Mouse (Mus musculus): ENCODE results near the gene Cox4i1. TPM values are rescaled to one million over a fixed set of nuclear protein-coding genes. Genes with fewer than 3 reads are reported as not detected.

Gene Cox4i1
- total and polyA plus RNA-seq, 2 experiments from 2014 or later = 436 to 1,351 TPM

- no peak for DNase-seq
- Histone ChIP-seq H3K36me3 (ENCODE audit: insufficient read depth) (no peaks in the 10 kb centered on the region), H3K4me3 (ENCODE audit: low read depth, low read length) (no peak overlapping the region), H3K4me1 (ENCODE audit: insufficient read depth) (no peaks in the 10 kb centered on the region), H3K27me3 (ENCODE audit: insufficient read depth, low read length) (no peaks in the 10 kb centered on the region), H3K9ac (no peak overlapping the region), H3K4me2 (ENCODE audit: low read depth) (no peak overlapping the region), H3K27ac (ENCODE audit: low read depth, low read length) (no peak overlapping the region), H3K9me3 (ENCODE audit: low read length) (no peaks in the 10 kb centered on the region)
- ATAC-seq = no peak
- TF ChIP-seq CTCF (IDR thresholded peaks at IDR 0.05; ENCODE audit: low read depth) = no peak
- WGBS = 54% methylated on average over 5 of the region's 5 CpGs
These were observed 16.1 kb downstream of the Cox4i1 start for GRCm38 (mm10) chr8:120684082-120684481.

DNA sequence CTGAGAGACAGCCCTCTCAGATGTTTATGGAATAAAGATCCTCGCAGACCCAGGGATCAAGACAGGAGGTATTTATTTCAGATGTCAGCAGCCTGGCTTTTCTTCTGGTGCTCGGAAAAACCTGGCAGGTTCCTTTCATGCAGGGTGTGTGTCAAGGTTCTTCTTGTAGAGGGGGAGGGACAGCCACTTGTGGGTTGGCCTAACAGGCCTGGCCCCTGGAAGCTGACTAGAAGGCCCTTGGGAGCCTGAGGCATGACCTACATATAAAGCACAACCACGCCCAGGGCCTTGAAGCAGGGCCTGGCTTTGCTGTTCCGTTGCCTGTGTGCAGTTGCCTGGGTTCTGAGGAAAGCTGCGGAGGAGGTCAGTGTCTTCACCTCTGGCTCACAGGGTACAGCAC lies 17.1 kb downstream of the Cox4i1 start:
- Histone ChIP-seq H3K4me1 (ENCODE audit: insufficient read depth) (no peaks in the 10 kb centered on the region), H3K4me3 (ENCODE audit: low read depth, low read length) (no peak overlapping the region), H3K36me3 (ENCODE audit: insufficient read depth) (no peaks in the 10 kb centered on the region), H3K4me2 (ENCODE audit: low read depth) (no peak overlapping the region), H3K9me3 (ENCODE audit: low read length) (no peaks in the 10 kb centered on the region), H3K27ac (ENCODE audit: low read depth, low read length) (no peak overlapping the region), H3K9ac (no peak overlapping the region), H3K27me3 (ENCODE audit: insufficient read depth, low read length) (no peaks in the 10 kb centered on the region)
- DNase-seq = no peak
- no peak for ATAC-seq
- WGBS = 77% methylated on average over 5 of the region's 5 CpGs
- TF ChIP-seq CTCF (IDR thresholded peaks at IDR 0.05; ENCODE audit: low read depth) = no peak

GRCm38 (mm10) chr8:120685591-120685990 lies 17.6 kb downstream of the Cox4i1 start:
- WGBS = 79% methylated on average over 8 of the region's 8 CpGs
- ATAC-seq = no peak

DNA sequence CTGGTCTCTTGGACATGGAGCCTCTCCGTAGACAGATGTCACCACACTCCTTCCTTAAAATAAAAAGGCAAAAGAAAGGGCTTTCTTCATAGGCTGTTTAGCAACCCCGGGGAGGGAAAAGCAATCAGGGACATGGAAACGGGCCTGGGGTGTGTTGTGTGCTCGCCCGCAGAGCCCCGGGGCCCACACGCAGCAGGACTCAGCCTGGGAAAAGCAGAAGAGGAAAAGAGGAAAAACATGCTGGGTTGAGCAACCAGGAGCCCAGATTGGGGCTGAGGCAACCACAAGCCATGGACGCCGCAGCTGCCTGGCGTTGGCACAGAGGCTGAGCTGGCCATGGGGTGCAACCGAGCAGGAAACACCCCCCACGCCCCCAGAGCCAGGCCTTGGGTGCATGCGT lies 18.0 kb downstream of the Cox4i1 start:
- Histone ChIP-seq H3K4me3 (ENCODE audit: low read depth, low read length) (no peak overlapping the region), H3K36me3 (ENCODE audit: insufficient read depth) (no peaks in the 10 kb centered on the region), H3K9ac (no peak overlapping the region), H3K9me3 (ENCODE audit: low read length) (no peaks in the 10 kb centered on the region), H3K27ac (ENCODE audit: low read depth, low read length) (no peak overlapping the region), H3K4me2 (ENCODE audit: low read depth) (no peak overlapping the region), H3K4me1 (ENCODE audit: insufficient read depth) (no peaks in the 10 kb centered on the region), H3K27me3 (ENCODE audit: insufficient read depth, low read length) (no peaks in the 10 kb centered on the region)
- TF ChIP-seq CTCF (IDR thresholded peaks at IDR 0.05; ENCODE audit: low read depth) = no peak
- WGBS = 81% methylated on average over 13 of the region's 13 CpGs
- no peak for ATAC-seq
- no peak for DNase-seq

More at GRCm38 (mm10) chr8:120685591-120685990, 17.6 kb downstream of the Cox4i1 start:
- Histone ChIP-seq H3K4me2 (ENCODE audit: low read depth) (no peak overlapping the region), H3K9me3 (ENCODE audit: low read length) (no peaks in the 10 kb centered on the region), H3K27ac (ENCODE audit: low read depth, low read length) (no peak overlapping the region), H3K4me3 (ENCODE audit: low read depth, low read length) (no peak overlapping the region), H3K27me3 (ENCODE audit: insufficient read depth, low read length) (no peaks in the 10 kb centered on the region), H3K9ac (no peak overlapping the region), H3K4me1 (ENCODE audit: insufficient read depth) (no peaks in the 10 kb centered on the region), H3K36me3 (ENCODE audit: insufficient read depth) (no peaks in the 10 kb centered on the region)
- TF ChIP-seq CTCF (IDR thresholded peaks at IDR 0.05; ENCODE audit: low read depth) = no peak
- no peak for DNase-seq

GRCm38 (mm10) chr8:120686576-120686975 lies 18.6 kb downstream of the Cox4i1 start:
- H3K27me3 ChIP-seq (ENCODE audit: insufficient read depth, low read length) = no peaks in the 10 kb centered on the region
- DNase-seq (no peak), ATAC-seq (no peak)
- no peak overlapping the region for H3K4me3 ChIP-seq (ENCODE audit: low read depth, low read length)
- no peak overlapping the region for H3K9ac ChIP-seq
- H3K9me3 ChIP-seq (ENCODE audit: low read length) = no peaks in the 10 kb centered on the region
- H3K36me3 ChIP-seq (ENCODE audit: insufficient read depth) = no peaks in the 10 kb centered on the region
- 88% methylated on average over 5 of the region's 5 CpGs for WGBS
- no peak overlapping the region for H3K4me2 ChIP-seq (ENCODE audit: low read depth)
- TF ChIP-seq CTCF (IDR thresholded peaks at IDR 0.05; ENCODE audit: low read depth) = no peak
- H3K27ac ChIP-seq (ENCODE audit: low read depth, low read length) = no peak overlapping the region
- H3K4me1 ChIP-seq (ENCODE audit: insufficient read depth) = no peaks in the 10 kb centered on the region

- no peak overlapping the region for H3K9ac ChIP-seq
- TF ChIP-seq CTCF (IDR thresholded peaks at IDR 0.05; ENCODE audit: low read depth) = no peak
- H3K36me3 ChIP-seq (ENCODE audit: insufficient read depth) = no peaks in the 10 kb centered on the region
- H3K27me3 ChIP-seq (ENCODE audit: insufficient read depth, low read length) = no peaks in the 10 kb centered on the region
- H3K27ac ChIP-seq (ENCODE audit: low read depth, low read length) = no peak overlapping the region
- H3K9me3 ChIP-seq (ENCODE audit: low read length) = no peaks in the 10 kb centered on the region
- no peak overlapping the region for H3K4me2 ChIP-seq (ENCODE audit: low read depth)
- WGBS = 78% methylated on average over 8 of the region's 8 CpGs
- H3K4me1 ChIP-seq (ENCODE audit: insufficient read depth) = no peaks in the 10 kb centered on the region
- no peak for ATAC-seq
- H3K4me3 ChIP-seq (ENCODE audit: low read depth, low read length) = no peak overlapping the region
- no peak for DNase-seq
These were observed 19.8 kb downstream of the Cox4i1 start for GRCm38 (mm10) chr8:120687786-120688185.

DNA sequence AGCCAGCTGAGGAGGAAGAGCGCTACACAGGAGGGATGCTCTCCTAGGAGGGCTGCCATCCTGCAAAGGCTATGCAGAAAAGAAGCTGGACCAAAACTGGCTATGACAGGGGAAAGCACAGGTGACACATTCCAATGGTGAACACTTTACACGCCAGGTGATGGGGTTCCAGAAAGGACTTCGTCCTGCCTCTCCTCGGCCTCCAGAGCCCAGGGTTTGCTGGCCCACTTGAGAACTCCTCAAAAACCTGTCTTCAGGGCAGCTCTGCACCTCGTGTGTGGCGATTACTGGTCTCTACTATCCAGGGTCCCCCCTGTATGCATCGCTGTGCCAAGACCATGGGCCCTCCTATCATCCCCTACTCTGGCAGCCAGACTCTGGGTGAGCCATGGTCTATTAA lies 20.5 kb downstream of the Cox4i1 start:
- no peak overlapping the region for H3K27ac ChIP-seq (ENCODE audit: low read depth, low read length)
- WGBS = 83% methylated on average over 7 of the region's 7 CpGs
- no peaks in the 10 kb centered on the region for H3K4me1 ChIP-seq (ENCODE audit: insufficient read depth)
- TF ChIP-seq CTCF (IDR thresholded peaks at IDR 0.05; ENCODE audit: low read depth) = no peak
- H3K4me3 ChIP-seq (ENCODE audit: low read depth, low read length) = no peak overlapping the region
- H3K9me3 ChIP-seq (ENCODE audit: low read length) = no peaks in the 10 kb centered on the region
- H3K27me3 ChIP-seq (ENCODE audit: insufficient read depth, low read length) = no peaks in the 10 kb centered on the region
- H3K9ac ChIP-seq = no peak overlapping the region
- ATAC-seq = no peak
- no peaks in the 10 kb centered on the region for H3K36me3 ChIP-seq (ENCODE audit: insufficient read depth)
- no peak overlapping the region for H3K4me2 ChIP-seq (ENCODE audit: low read depth)
- no peak for DNase-seq

DNA sequence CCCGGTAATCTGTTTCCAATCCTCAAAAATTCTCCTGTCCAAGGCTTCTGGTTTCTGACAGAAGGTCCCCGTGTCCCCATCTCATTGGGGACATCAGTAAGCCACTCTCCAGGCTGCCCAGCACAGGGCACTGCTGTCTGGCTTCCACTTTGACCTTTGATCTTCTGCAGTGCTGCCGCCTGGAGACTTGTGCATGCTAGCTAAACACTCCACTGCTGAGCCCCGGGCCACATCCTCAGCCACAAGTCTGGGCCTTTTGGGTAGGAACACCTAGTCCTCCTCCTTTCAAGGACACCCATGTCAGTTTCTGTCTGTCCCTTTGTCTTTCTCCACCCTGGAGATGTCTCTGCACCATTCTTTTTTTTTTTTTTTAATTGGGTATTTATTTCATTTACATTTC lies 24.9 kb downstream of the Cox4i1 start:
- H3K9me3 ChIP-seq (ENCODE audit: low read length) = no peaks in the 10 kb centered on the region
- H3K4me1 ChIP-seq (ENCODE audit: insufficient read depth) = no peaks in the 10 kb centered on the region
- ATAC-seq (no peak), DNase-seq (no peak)
- H3K4me3 ChIP-seq (ENCODE audit: low read depth, low read length) = no peak overlapping the region
- TF ChIP-seq CTCF (IDR thresholded peaks at IDR 0.05; ENCODE audit: low read depth) = no peak
- H3K4me2 ChIP-seq (ENCODE audit: low read depth) = no peak overlapping the region
- WGBS = 71% methylated on average over 4 of the region's 4 CpGs
- no peaks in the 10 kb centered on the region for H3K27me3 ChIP-seq (ENCODE audit: insufficient read depth, low read length)
- H3K36me3 ChIP-seq (ENCODE audit: insufficient read depth) = no peaks in the 10 kb centered on the region
- H3K27ac ChIP-seq (ENCODE audit: low read depth, low read length) = no peak overlapping the region
- H3K9ac ChIP-seq = no peak overlapping the region

Measured in forebrain, postnatal 0 days (tissue).